Mouse (Mus musculus) MEL (cell line): Measurements from ENCODE around the gene Dgkh.

ENCODE experiments used
- BHLHE40 ChIP-seq: IDR thresholded peaks from 2 replicates; pipeline ENCODE4 v1.6.1; 2012; ENCODE audit warnings: low read depth, mild to moderate bottlenecking, inconsistent platforms, low read length, improper control_type of control experiment, borderline replicate concordance
- CTCF ChIP-seq, 3 experiments: IDR thresholded peaks in 2 of 3; conservative IDR thresholded peaks in 1 of 3; 2 replicates each; pipeline ENCODE4 v1.5.1; 2011 to 2012; ENCODE audit warnings: low read length in 3 of 3, low read depth in 2 of 3, mild to moderate bottlenecking in 2 of 3, improper control_type of control experiment in 1 of 3, inconsistent platforms in 1 of 3, mixed read lengths in 1 of 3, moderate library complexity in 1 of 3; ENCODE audit not compliant: control insufficient read depth in 1 of 3, insufficient read depth in 1 of 3, poor library complexity in 1 of 3, severe bottlenecking in 1 of 3
- EP300 ChIP-seq, 2 experiments: IDR thresholded peaks; 2 replicates each; pipeline ENCODE4 v1.6.1; 2011; ENCODE audit warnings: improper control_type of control experiment in 2 of 2, low read length in 2 of 2, low read depth in 1 of 2, mild to moderate bottlenecking in 1 of 2
- ETS1 ChIP-seq: IDR thresholded peaks from 2 replicates; pipeline ENCODE4 v1.6.1; 2012; ENCODE audit warnings: low read depth, mild to moderate bottlenecking, inconsistent platforms, low read length, improper control_type of control experiment, moderate library complexity
- HCFC1 ChIP-seq: IDR thresholded peaks from 2 replicates; pipeline ENCODE4 v1.6.1; 2012; ENCODE audit warnings: low read depth, mild to moderate bottlenecking, inconsistent platforms, low read length, improper control_type of control experiment, moderate library complexity
- KAT2A ChIP-seq: conservative IDR thresholded peaks from 2 replicates; pipeline ENCODE4 v1.6.1; 2012; ENCODE audit warnings: low read depth, low read length, improper control_type of control experiment, inconsistent platforms
- MAX ChIP-seq: IDR thresholded peaks from 2 replicates; pipeline ENCODE4 v1.6.1; 2011; ENCODE audit warnings: low read length, improper control_type of control experiment
- MAZ ChIP-seq: IDR thresholded peaks from 2 replicates; pipeline ENCODE4 v1.6.1; 2012; ENCODE audit warnings: low read depth, mild to moderate bottlenecking, inconsistent platforms, low read length, improper control_type of control experiment
- POLR2A ChIP-seq, 2 experiments: IDR thresholded peaks; 2 replicates each; pipeline ENCODE4 v1.6.1; 2011 to 2012; ENCODE audit warnings: low read length in 2 of 2, mild to moderate bottlenecking in 2 of 2, control low read depth in 1 of 2, improper control_type of control experiment in 1 of 2, low read depth in 1 of 2, moderate library complexity in 1 of 2; ENCODE audit not compliant: control insufficient read depth in 1 of 2, insufficient read depth in 1 of 2, poor library complexity in 1 of 2
- TAL1 ChIP-seq: IDR thresholded peaks from 2 replicates; pipeline ENCODE4 v1.6.1; 2012; ENCODE audit warnings: mild to moderate bottlenecking, inconsistent platforms, low read length, moderate library complexity, mixed read lengths
- USF1 ChIP-seq: IDR thresholded peaks from 2 replicates; pipeline ENCODE4 v1.6.1; 2014; ENCODE audit warnings: low read depth, mild to moderate bottlenecking, inconsistent platforms, low read length, improper control_type of control experiment, moderate library complexity
- ZKSCAN1 ChIP-seq: IDR thresholded peaks from 2 replicates; pipeline ENCODE4 v1.6.1; 2012; ENCODE audit warnings: low read depth, mild to moderate bottlenecking, inconsistent platforms, low read length, improper control_type of control experiment, moderate library complexity

- TF ChIP-seq POLR2A (IDR thresholded peaks at IDR 0.05; ENCODE audit: control insufficient read depth in 1 of 2, insufficient read depth in 1 of 2, low read depth in 1 of 2, low read length in 2 of 2, poor library complexity in 1 of 2), result no peak
- TF ChIP-seq TAL1, result no peak
- TF ChIP-seq CTCF (IDR thresholded peaks at IDR 0.05 in 2 of 3, conservative IDR thresholded peaks at IDR 0.05 in 1 of 3; ENCODE audit: control insufficient read depth in 1 of 3, insufficient read depth in 1 of 3, low read depth in 2 of 3, low read length in 3 of 3, poor library complexity in 1 of 3, severe bottlenecking in 1 of 3), result no peak
- TF ChIP-seq HCFC1, result no peak
- no peak for TF ChIP-seq MAZ
- no peak for TF ChIP-seq EP300 (IDR thresholded peaks at IDR 0.05; ENCODE audit: low read depth in 1 of 2, low read length in 2 of 2)
- no peak for TF ChIP-seq USF1
- TF ChIP-seq BHLHE40, result no peak
- no peak for TF ChIP-seq MAX
- TF ChIP-seq ZKSCAN1, result no peak
- no peak for TF ChIP-seq KAT2A
- TF ChIP-seq ETS1, result no peak
Observed at GRCm38 (mm10) chr14:78548807-78549206, 183.8 kb downstream of the Dgkh start.
